Mouse (Mus musculus) erythroid progenitor cell, adult 5-6 weeks (primary cell): ENCODE data around the gene Lmo7. TPM values are rescaled to one million over a fixed set of nuclear protein-coding genes. Genes with fewer than 3 reads are reported as not detected.

Experiments used
- ATAC-seq: replicated peaks from 2 replicates; pipeline ENCODE4 v1.8.0; 2016; ENCODE audit warnings: moderate number of reproducible peaks, mild to moderate bottlenecking, moderate TSS enrichment, inconsistent platforms; ENCODE audit not compliant: poor library complexity, low FRiP score, severe bottlenecking
- total RNA-seq, 2 experiments: library from RNA; stranded (forward) in 1 of 2; stranded (reverse) in 1 of 2; fragments of 150-400 nt in 1 of 2; fragments of 186-747, 209-891 nt in 1 of 2; gene quantifications; 2 replicates each; pipeline versions ENCODE4 v1.2.3 to v1.2.4; 2015 to 2017; ENCODE audit warnings: low replicate concordance in 2 of 2

Lmo7 gene
- total RNA-seq, 2 experiments from 2014 or later, result 0.42 to 0.83 TPM

DNA sequence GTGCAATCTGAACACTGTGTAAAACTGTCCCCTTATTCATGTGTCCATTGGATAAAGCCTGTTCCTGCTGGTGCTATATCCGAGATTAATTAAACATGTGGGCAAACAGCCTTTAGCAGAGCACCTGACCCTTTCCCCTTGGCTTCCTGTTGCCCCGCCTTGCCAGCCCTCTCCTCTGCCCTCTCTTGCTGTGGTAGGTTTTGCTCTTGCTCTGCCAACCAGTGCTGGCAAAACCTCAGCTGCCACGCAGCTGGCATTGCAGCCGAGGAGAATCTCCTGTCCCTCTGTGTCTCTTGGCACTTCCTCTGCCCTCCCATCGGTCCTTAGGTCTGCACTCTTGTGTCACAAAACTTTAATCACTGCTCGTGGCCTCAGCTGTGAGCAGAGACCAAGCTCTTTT, 100.4 kb downstream of the Lmo7 start:
- no peak for ATAC-seq

DNA sequence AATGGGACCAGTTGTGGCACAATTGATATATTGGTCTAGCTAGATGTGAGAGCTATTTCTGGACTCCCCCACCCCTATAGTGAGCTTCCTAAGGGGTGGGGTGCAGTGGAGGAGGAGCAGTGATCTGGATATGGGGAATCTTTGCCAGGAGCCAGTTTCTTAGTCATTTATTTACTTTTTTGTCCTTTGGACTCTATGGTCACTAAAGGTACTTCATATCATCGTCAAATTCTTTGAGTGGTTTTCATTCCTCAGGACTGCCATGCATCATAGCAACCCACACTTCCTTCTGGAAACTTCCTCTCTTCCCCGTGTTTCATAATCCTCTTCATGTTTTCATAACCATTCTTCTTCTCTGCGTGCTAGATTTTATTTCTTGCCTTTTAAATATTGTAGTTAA, 104.4 kb downstream of the Lmo7 start:
- ATAC-seq, result no peak

DNA sequence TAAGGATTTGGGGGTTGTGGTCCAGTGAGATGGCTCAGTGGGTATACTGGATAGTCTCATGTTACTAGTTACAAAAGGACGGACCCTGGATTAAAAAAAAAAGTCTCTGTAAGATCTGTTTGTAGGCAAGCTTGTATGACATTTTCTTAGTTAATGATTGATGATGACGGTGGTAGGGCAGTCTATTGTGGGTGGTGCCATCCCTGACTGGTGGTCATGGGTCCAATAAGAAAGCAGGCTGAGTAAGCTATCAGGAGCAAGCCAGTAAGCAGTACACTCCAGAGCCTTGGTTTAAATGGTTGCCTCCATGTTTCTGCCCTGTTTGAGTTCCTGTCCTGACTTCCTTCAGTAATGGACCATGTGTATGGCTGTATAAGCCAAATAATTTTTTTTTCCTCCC, 106.6 kb downstream of the Lmo7 start:
- no peak for ATAC-seq

DNA sequence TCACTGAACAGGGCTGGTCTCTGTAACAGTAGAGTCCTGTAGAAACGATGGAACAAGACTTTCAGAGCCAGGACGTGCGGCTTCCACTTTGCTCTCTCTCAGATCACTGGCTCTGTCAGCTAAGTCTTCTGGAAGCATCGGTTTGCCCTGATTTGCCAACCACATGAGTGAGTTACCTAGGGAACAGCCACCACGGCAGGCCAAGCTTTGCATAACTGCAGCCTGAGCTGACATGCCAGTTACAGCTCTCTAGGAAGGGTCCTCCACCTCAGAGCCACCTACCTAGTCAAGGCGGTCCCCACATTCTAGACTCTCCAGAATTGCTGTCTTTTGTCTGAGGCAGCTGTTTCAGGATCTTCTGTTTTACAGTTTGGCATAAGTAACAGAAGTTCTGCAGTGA, 107.4 kb downstream of the Lmo7 start:
- no peak for ATAC-seq

DNA sequence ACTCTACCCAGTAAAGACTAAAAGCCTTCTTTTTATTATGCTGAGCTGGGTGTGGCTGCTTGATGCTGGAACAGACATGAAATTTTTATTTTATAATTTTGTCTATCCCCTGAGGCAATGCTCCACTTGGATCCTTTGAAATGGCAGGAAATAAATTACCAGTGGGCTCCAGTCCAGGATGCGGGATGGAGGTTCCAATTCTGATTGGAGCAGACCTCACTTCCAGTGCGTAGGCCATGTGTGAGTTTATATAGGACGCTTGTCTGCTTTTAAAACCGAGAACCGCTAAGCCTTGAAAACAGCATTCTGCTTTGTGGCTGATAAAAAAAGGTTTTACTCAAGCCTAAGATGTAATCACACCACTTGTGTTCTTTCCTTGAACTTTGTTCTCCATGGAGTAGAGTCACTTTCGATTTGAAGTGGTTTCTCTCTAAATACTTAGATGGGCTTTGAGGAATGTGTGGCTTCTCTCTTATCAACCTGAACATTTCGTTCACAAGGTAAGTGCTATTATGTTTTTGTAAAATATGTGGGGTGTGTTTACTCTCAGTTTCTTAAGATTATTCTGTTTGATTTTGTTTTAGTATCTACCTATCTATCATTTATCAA, 108.6 kb downstream of the Lmo7 start:
- ATAC-seq, result no peak

DNA sequence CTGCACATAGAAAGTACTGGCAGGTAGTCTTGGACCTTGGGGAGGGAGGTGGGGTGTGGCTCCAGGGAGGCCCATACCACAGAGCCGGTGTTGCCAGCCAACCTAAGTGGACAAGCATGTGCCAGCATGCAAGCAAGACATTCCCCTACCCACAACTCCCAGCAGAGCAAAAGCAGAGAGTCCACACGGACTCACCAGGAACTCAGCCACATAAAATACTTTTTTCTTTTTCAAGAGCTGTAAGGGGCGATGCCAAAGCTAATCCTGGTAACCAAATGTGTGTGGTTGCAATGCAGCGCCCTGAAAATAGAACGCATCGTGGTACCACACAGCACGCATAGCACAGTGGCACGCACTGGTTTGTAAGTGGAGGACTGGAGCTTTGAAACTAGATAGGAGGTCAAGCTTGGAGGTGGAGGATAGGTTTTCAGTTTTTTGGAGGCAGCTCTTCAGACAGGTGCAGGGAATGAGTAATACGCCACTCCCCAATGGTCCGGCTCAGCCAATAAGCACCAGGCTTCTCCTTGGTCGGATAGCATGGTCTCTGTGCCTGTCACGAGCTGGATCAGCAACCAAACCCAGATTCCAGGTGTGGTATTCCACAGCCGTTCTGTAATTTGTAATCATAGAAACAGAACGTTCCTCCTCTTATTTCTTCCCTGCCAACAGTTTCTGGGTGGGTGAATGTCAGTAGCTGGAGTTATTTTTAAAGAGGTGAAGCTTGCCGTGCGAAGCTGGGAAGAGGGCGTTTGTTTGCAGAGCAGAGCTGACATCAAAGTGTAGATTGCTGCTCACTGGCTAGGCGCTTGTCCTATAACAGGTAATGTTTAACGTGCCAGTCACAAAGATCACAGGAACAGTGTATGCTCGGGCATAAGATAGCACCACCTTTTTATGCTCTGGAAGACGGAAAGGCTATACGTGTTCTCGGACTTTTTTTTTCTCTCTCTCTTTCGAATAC, 110.3 kb downstream of the Lmo7 start:
- ATAC-seq, result no peak

DNA sequence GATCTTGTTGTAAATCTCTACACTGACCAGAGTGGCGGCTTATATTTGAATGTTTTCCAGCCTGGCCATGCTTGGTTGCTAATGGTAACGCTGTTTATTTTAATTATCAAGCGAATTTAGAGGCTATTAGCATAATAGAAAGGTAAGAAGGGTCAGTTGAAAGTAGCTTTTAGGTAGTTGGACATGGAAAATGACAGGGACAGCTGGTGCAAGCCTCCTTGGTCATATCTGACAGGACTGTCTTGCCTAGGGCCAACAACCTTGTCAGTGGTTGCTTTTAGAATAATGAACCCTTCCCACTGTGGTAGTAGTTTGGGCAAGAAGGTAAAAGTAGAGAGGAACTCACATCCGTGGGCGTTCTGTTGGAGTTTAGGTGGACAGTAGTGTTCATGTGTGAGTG, 111.5 kb downstream of the Lmo7 start:
- no peak for ATAC-seq

DNA sequence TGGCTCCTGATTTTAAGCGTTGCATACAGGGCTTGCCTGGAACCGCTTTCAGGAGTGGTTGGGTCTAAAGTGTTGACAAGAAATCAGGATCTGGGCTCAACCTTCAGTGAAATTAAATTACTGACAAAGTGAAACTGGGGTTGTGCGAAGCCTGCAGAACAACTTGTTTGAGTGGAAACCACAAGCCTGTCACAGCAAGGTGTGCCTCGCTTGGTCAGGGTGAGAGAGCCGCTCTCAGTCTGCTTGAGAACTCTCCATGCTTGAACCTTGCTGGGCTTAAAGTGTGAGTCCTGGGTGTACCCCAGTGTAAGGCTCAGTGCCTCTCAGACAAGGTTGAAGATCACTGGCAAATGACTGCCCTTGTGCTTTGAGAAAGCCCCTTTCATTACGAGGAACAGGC, 112.8 kb downstream of the Lmo7 start:
- ATAC-seq, result no peak

DNA sequence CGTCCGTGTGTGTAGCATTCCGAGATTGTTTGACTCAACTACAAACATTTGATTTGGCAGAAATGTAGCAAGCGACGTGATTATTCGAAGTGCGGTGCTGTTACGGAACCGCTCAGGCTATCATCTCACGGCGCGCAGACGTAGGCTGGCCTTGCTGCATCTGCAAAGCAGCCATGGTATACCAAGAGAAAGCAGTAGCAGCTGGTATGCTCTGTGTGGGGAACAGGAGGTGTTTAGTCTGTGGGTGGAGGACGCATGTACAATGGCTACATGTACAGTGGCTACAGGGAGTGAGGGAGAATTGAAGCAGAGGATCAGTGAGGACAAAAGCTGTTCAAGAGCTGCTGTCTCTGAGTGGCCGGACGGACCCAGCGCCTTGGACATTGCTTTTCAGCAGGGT, 113.7 kb downstream of the Lmo7 start:
- ATAC-seq, result no peak

DNA sequence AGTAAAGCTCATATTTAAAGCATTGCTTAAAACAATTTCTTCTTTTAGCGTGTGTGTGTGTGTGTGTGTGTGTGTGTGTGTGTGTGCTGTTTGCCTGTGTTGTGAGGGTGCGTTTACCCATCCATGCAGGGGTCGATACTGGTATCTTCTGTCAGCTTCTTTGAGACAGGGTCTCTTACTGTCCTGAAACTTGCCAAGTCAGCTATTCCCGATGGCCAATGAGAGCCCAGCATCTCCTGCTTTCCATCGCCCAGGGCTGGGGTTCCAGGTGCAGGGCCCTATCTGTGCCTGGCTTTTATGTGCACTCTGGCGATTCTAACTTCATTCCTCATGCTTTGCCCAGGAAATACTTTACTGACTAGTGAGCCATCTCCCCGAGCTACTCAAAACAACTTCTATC, 114.7 kb downstream of the Lmo7 start:
- no peak for ATAC-seq

DNA sequence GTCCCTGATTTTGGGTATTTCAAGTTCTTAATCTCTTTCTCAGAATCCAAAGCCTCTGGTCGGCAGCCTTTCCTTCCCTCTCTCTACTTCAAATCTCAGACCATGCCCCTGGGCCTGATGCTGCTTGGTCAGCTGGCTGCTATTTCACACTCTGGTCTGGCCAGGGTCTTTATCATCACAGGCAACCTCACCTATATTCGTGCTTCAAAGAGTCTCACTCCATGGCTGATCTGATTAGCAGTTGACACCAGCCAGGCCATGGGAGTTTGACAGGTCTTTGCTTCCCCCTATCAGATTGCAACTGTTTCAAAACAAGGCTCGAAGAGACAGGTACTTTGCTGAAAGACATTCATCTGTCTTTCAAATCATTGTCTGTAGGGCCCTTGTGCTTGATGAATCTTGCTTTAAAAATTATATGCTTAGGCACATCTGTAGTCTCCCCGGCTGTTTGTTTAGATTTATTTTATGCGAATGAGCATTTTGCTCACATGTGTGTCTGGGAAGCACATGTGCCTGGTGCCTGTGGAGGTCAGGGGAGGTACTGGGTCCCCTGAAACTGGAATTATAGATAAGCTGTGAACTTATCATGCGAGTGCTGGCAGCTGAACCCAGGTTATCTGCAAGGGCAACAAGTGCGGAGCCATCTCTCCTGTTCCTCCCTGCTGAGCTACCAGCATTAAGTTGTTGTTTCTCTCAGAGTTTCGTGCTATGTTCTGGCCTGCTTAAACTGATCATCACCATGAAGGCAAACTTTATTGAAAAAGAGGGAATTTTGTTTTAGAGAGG, 116.5 kb downstream of the Lmo7 start:
- peak; percentile 75 for ATAC-seq

DNA sequence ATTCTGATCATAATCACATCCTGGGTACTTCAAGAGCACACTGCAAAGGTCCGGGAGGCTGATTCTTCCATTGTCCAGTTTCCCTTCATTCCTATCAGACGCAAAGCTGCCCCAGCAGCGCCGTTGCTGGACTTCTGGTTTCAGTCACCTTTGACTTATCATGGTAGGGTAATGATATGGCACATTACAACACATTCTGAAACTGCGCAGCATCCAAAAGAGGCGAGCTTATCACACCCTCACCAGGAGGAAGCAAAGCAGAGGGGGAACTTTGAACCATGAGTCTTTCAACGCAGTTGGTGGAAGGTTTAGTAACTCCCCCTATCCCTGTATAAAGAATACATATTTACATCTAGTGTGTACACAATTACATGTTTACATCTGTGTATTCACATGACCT, 117.8 kb downstream of the Lmo7 start:
- peak; percentile 59 for ATAC-seq

DNA sequence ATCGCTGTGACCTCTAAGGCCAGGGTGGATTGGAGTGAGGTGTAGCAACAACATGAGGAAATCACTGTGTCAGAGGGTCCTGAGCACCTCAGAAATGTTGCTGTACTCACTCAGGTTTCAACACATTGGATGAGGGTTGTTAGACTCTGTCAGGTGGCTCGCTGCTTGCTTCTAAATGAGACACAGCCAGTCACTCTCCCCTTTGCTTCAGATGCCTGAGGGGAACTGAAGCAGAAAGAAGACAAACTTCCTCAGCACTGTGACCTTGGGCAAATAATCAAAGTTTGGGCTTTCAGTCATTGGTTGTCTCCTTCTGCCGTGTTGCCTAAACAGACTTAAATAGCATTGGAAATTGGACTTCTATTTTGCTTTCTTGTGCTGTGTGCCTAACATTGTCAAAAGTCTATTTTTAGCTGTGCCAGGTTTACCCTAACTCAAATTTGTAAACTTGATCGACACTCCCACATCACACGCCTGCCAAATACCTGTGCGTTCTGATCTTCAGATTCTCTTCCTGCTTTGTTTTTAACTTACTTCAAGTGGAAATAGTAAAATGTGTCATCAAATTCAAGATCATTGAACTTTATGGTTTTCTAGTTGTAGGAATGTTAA, 122.9 kb downstream of the Lmo7 start:
- no peak for ATAC-seq

DNA sequence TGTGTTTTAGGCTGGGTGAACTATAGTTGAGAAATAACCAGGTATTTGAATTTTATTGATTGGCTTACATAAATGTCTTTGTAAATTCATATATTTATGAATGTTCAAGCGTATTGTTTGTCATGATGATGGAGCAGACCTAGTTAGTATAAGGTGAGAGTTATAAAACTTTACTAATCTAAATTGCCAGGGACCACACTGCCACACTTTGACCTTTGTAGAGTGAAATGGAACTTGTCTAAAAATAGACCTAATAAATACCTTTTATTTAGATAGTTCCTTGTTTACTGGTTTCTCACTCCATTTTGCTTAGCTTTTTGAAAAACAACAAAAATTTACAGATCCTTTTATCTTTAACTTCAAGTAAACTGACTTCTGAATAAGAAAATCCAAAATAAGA, 123.5 kb downstream of the Lmo7 start:
- ATAC-seq, result no peak

DNA sequence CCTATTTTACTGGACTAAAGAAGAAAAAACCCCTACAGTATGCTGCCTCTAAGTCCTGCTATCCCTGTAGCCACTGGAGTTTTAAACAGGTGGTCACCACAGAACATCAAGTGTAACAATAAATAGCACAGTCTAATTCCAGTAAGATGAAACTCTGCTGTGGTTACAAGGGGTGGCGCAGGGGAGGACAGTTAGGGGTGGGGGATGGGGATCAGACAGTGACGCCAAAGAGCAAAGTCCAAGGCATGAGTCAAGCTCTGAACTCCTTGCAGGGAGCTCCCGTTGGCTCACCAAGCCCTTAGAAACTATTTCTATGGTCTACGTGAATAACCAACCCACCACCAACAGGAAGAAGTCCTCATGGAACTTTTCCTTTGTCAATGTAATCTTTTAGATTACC, 124.0 kb downstream of the Lmo7 start:
- ATAC-seq, result no peak

DNA sequence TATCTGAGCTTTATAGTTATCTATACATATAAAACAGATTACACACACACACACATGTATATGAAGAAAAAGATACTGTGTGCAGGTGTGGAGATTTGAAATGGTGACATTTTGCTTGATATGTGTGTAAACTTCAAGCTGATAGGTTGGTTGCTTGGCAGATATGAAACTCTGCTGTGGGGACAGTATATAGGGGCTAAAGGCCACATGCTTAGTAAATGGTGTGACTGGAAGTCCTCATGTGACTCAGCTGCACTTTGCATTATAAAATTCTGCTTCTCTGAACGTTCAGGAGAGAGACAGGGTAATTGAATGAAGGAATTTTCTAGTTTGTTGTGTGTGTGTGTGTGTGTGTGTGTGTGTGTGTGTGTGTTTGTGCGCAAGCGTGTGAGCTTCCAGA, 124.5 kb downstream of the Lmo7 start:
- no peak for ATAC-seq

DNA sequence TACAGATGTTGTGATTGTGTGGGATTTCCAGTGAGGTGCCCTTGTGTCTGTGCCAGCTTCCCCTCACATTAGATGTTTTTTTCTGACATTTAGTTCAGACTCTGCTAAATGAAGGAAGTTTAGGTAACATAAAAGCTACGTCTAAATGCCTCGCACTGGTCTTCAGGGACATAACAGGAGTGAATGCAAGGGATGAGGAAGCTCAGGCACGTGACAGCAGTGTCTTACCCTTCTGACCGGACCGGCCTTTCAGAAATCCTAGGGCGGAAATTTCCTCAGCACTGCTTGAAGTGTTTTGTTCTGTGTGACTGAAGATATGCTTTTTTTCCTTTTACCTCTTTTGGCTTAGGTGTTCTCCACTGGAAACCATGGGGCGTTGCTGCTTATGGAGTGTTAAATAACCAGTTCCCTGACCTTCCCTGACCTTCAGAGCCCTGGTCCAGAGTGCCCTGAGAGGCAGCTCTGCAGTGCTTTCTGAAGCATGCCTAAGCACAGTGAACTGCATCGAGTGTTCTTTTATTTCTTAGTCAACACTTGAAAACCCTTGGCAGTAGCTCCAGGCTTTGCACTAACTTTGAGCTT, 129.6 kb downstream of the Lmo7 start:
- ATAC-seq, result no peak

DNA sequence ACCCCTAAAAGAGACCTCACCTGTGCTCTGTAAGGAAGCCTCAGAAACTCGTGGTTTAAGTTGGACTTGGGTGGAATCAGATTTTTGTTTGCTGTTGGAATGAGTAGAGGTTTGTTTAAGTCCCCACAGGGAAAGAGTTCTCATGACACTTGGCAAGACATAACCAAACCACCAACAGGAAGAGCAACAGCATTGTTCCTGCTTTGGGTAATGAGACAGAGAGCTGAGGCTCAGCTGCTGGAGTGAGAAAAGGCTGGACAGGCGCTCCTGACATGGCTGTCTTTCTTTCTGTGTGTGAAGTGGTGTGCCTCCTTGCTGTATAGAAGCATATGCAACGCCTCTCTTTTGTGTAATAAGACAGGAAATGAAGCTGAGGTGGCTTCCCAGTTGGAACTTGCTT, 132.3 kb downstream of the Lmo7 start:
- no peak for ATAC-seq

DNA sequence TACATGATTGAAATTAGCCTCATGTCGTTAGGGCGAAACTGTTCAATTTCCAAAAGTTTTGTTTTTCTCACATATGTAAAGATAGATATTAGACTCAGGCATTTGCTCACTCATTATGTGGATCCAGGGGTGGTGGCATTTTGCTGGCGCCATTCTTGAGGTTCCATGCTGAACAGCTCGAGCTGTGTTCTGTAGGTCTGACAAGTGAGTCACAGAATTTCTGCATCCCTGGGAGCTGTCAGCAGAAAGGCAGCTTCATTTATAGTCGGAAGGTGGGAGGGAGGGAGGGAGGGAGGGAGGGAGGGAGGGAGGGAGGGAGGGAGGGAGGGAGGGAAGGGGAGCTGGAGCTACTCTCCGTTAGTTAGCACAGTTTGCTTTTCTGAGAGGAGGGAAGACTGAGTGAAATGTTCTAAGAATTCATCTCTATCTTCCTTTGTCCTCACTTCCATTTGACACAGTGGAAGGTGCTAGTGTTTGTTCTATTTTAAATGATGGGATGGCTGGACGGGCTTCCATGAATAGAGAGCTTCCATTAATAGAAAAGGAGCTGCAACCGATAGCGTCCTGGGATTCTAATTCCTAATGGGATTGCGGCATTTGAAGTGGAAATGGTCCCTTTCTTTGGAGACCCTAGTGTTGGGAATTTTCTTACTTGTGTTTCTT, 137.4 kb downstream of the Lmo7 start:
- no peak for ATAC-seq
